ENCODE assay signal across 8 mouse cellular contexts in genomic region chr9:59680534-59680875, GRCm38 (mm10). TPM values are rescaled to one million over a fixed set of nuclear protein-coding genes. Genes with fewer than 3 reads are reported as not detected.
A peak's percentile ranks its signal among the peaks of the same experiment; 100 is the strongest.
DNase-seq lines count a peak whose midpoint lies in the region; ATAC-seq and TF ChIP-seq lines count a peak whose summit lies in the region.

No protein-coding gene starts in this region.

- no peak overlapping the region for H3K27ac ChIP-seq in kidney, adult 2 months (ENCODE audit: insufficient read depth, low read depth, low read length)
- H3K27ac ChIP-seq in hindbrain, embryonic 11.5 days (ENCODE audit: low read depth, low read length) = no peak overlapping the region
- no peak overlapping the region for H3K27ac ChIP-seq in midbrain, embryonic 11.5 days (ENCODE audit: low read depth, low read length)

- no peak for TF ChIP-seq POLR2A in kidney, adult 2 months (IDR thresholded peaks at IDR 0.05; ENCODE audit: low read depth, low read length)

- no peak overlapping the region for H3K9ac ChIP-seq in hindbrain, embryonic 11.5 days (ENCODE audit: low read depth, low read length)
- H3K9ac ChIP-seq in midbrain, embryonic 11.5 days (ENCODE audit: low read length) = peak overlapping the region; percentile 59

- H3K4me3 ChIP-seq in kidney, adult 2 months (ENCODE audit: insufficient read depth, low read depth, low read length) = peak overlapping the region; percentile 38; the same call in 1 of the 2 replicates
- H3K4me3 ChIP-seq in hindbrain, embryonic 11.5 days (ENCODE audit: low read depth, low read length) = peak overlapping the region; percentile 28
- H3K4me3 ChIP-seq in midbrain, embryonic 11.5 days (ENCODE audit: low read depth, low read length) = peak overlapping the region; percentile 40

- WGBS in kidney, adult 2 months = 26% methylated on average over 16 of the region's 16 CpGs
- 10% methylated on average over 16 of the region's 16 CpGs for WGBS in hindbrain, embryonic 11.5 days
- 9% methylated on average over 16 of the region's 16 CpGs for WGBS in midbrain, embryonic 11.5 days

- no peak for DNase-seq in kidney, adult 2 months
- no peak for DNase-seq in kidney, postnatal 25 days
- DNase-seq in ZHBTc4 (ENCODE audit: low read depth, low spot score) = peak; percentile 72
- DNase-seq in hindbrain, embryonic 11.5 days (ENCODE audit: low spot score) = no peak
- no peak for DNase-seq in midbrain, embryonic 11.5 days (ENCODE audit: low spot score, missing footprints)
- DNase-seq in thymus, postnatal 0 days (ENCODE audit: low spot score) = no peak
- no peak for DNase-seq in left cerebral cortex, postnatal 4 days
- DNase-seq in layer of hippocampus, adult 8-10 months (ENCODE audit: low spot score in 2 of 2) = no peak

- intact Hi-C loops in left cerebral cortex, postnatal 4 days (cut with DNase I) = no loop called here

- peaks cover 2% of the 10 kb centered on the region; the same call in 1 of the 2 replicates for H3K27me3 ChIP-seq in kidney, adult 2 months (replicated peaks; ENCODE audit: control insufficient read depth, insufficient read depth, low read length)
- peaks cover 8% of the 10 kb centered on the region for H3K27me3 ChIP-seq in hindbrain, embryonic 11.5 days (ENCODE audit: control insufficient read depth, insufficient read depth, low read length)
- H3K27me3 ChIP-seq in midbrain, embryonic 11.5 days (ENCODE audit: control insufficient read depth, insufficient read depth, low read length) = peaks cover 21% of the 10 kb centered on the region

- peak; percentile 23; the same call in 1 of the 2 replicates for ATAC-seq in hindbrain, embryonic 11.5 days (ENCODE audit: low FRiP score)
- ATAC-seq in midbrain, embryonic 11.5 days (ENCODE audit: low FRiP score) = peak; percentile 25

- TF ChIP-seq CTCF in kidney, adult 2 months (conservative IDR thresholded peaks at IDR 0.05; ENCODE audit: insufficient read depth, insufficient read length, low read depth, low read length) = no peak

- H3K9me3 ChIP-seq in hindbrain, embryonic 11.5 days (ENCODE audit: control insufficient read depth, low read length) = no peaks in the 10 kb centered on the region
- no peaks in the 10 kb centered on the region for H3K9me3 ChIP-seq in midbrain, embryonic 11.5 days (ENCODE audit: control insufficient read depth, low read length)

- H3K4me2 ChIP-seq in hindbrain, embryonic 11.5 days (replicated peaks; ENCODE audit: low read depth, low read length) = peak overlapping the region; percentile 73
- peak overlapping the region; percentile 90 for H3K4me2 ChIP-seq in midbrain, embryonic 11.5 days

- no peaks in the 10 kb centered on the region; the same call in 1 of the 2 replicates for H3K36me3 ChIP-seq in kidney, adult 2 months (ENCODE audit: control insufficient read depth, insufficient read depth, low read length)
- peaks cover 4% of the 10 kb centered on the region for H3K36me3 ChIP-seq in hindbrain, embryonic 11.5 days (ENCODE audit: control insufficient read depth, insufficient read depth, low read length)
- peaks cover 25% of the 10 kb centered on the region for H3K36me3 ChIP-seq in midbrain, embryonic 11.5 days (ENCODE audit: control insufficient read depth, insufficient read depth, low read length)

- H3K4me1 ChIP-seq in kidney, adult 2 months (ENCODE audit: control insufficient read depth, insufficient read depth, low read length) = no peaks in the 10 kb centered on the region
- H3K4me1 ChIP-seq in hindbrain, embryonic 11.5 days (replicated peaks; ENCODE audit: control insufficient read depth, insufficient read depth, low read length) = 0 out of 2 replicates have a peak, but pooled peaks cover 2% of the 10 kb centered on the region
- H3K4me1 ChIP-seq in midbrain, embryonic 11.5 days (ENCODE audit: control insufficient read depth, insufficient read depth, low read length) = peaks cover 7% of the 10 kb centered on the region

RNA-seq across cellular contexts. Expression of gene Gramd2, which starts 0.6 kb away (rescaled TPM):
- 0.31 and 0.53 TPM in 2 replicates for polyA plus RNA-seq in kidney, adult 2 months (2012; rRNA removed)
- polyA plus RNA-seq in hindbrain, embryonic 11.5 days (2014; fragmentation: Nextera tagmentation; extraction: Ambion mirVana) = 0.07 and 0.43 TPM in 2 replicates
- 0.15 and 0.18 TPM in 2 replicates for polyA plus RNA-seq in midbrain, embryonic 11.5 days (2014; fragmentation: Nextera tagmentation; extraction: Ambion mirVana)
- 0.20 and 0.41 TPM in 2 replicates for polyA plus RNA-seq in thymus, postnatal 0 days (2015; fragmentation: Nextera tagmentation; extraction: Ambion mirVana)
- 10 to 100 TPM; 21.0 to 24.4 TPM for total RNA-seq in left cerebral cortex, postnatal 4 days (2021)
- total RNA-seq in layer of hippocampus, adult 8-10 months (2022) = 1 to 10 TPM; 6.5 to 9.7 (median 7.3) TPM

RNA-seq across cellular contexts. Expression of gene Pkm, which starts 24.3 kb away (rescaled TPM):
- 669 and 682 TPM in 2 replicates for polyA plus RNA-seq in kidney, adult 2 months (2012; rRNA removed)
- 1,589 and 1,915 TPM in 2 replicates for polyA plus RNA-seq in hindbrain, embryonic 11.5 days (2014; fragmentation: Nextera tagmentation; extraction: Ambion mirVana)
- 1,888 and 2,059 TPM in 2 replicates for polyA plus RNA-seq in midbrain, embryonic 11.5 days (2014; fragmentation: Nextera tagmentation; extraction: Ambion mirVana)
- polyA plus RNA-seq in thymus, postnatal 0 days (2015; fragmentation: Nextera tagmentation; extraction: Ambion mirVana) = 599 and 667 TPM in 2 replicates
- total RNA-seq in left cerebral cortex, postnatal 4 days (2021) = 100 to 1,000 TPM; 517 to 569 TPM
- 1,000 to 10,000 TPM; 1,385 to 1,484 (median 1,437) TPM for total RNA-seq in layer of hippocampus, adult 8-10 months (2022)
